Mouse (Mus musculus) adrenal gland, postnatal 25 days (tissue): ENCODE measurements at regions not wholly inside any gene's neighbourhood (a gene's known extent, or its start where the extent isn't known, plus 50 kb on each side); places are given as distances from the start of the nearest gene placed in this dataset.

Experiments
- DNase-seq: peaks from one replicate; pipeline ENCODE4 v3.0.0; 2021; ENCODE audit warnings: mixed read lengths

DNA sequence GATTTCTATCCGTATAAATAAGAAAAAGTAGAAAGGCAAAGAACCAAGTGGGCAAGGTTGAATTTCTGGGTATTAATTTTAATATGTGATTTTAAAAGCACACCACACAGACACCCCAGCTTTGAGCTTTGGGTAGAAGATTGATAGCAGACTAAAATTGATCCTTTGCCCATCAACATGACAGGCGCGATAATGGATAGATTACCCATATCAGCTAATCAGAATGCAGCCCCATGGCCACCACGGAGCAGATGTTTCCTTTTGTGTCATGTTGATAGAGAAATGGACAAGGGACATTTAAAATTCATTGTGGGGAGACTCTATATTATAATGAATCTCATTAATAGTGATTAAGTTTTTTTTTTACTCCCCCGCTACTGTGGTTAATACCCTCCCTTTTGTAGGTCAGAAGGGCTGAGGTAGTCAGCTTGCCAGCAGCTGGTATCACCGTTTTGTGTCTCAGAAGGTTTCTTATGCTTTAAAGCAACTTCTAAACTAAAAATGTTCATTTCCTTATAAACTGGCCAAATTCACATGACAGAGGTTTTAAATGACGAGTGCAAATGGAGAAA lies 296.1 kb downstream of the Irs2 start:
- DNase-seq = no peak

GRCm38 (mm10) chr8:10711474-10711873 lies 296.8 kb downstream of the Irs2 start:
- no peak for DNase-seq

DNA sequence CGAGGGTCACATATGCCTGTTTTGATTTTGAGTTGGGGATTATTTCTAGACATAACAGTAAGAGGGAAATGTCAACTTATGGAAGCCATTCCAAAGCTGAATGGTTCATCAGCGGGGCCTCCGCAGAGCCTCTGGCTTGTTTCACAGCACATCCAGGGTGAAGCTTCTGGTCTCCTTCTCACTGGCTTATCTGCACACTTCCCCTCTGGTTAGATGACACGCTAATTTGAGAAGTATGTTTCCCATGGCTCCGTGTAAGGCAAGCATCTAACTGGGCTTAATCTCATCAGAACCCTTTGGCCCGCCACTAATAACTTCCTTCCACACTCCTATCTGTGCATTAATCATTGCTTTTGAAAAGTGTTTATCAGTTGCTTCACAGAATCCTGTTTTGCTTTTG lies 299.7 kb downstream of the Irs2 start:
- DNase-seq = no peak

DNA sequence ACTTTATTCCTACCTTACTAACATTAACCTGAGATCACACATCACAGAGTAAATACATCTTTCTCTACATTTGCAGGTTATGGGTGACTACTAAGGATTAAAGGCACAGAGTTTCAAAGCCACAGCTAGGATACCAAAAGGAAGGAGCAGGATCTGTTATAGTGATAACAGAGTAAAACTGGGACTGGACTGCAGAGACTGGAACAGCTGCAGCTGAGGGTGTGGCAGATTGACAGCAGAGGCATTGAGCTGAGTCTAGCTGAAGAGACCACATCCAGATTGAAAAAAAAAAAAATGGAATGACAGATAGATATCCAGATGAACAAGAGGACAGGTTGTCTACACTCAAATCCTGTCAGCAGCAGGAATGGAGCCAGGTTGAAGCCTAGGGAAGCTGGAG lies 301.1 kb downstream of the Irs2 start:
- DNase-seq = no peak

DNA sequence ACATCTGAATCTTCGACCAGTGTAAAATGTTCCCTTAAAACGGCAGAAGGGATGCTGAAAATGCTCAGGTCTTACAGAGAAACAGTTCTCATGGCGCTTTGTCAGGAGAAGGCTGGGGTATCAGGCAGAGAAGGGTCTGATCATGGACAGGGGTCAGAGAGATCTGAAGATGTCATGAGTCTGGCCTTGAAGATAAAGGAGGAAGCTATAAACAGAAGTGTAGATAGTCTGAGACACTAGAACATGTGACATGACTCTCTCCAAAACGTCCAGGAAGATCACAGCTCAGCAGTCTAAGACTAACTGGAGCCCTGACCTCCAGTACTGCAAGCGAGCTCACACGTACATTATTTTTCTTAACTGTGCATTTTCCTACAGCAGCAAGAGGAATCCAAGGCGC lies 302.3 kb downstream of the Irs2 start:
- DNase-seq = no peak

DNA sequence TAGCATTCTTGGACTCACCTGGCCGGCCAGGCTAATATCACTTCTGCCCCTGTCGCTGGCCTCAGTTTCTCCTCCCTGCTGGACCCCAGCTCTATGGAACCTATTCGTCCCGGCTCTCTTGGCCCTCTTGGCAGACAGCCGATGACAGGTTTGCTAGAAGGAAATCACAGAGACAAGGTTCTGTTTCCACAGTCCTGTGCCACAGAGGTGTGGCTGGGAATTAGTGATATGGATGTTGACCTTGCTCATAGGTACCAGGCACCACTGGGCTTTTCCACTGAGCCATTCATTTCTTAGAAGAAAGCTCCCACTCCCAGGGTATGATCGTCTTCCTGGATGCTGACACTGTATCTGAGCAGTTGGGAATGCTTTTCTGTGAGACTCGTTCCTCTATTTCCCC lies 305.5 kb downstream of the Irs2 start:
- no peak for DNase-seq

DNA sequence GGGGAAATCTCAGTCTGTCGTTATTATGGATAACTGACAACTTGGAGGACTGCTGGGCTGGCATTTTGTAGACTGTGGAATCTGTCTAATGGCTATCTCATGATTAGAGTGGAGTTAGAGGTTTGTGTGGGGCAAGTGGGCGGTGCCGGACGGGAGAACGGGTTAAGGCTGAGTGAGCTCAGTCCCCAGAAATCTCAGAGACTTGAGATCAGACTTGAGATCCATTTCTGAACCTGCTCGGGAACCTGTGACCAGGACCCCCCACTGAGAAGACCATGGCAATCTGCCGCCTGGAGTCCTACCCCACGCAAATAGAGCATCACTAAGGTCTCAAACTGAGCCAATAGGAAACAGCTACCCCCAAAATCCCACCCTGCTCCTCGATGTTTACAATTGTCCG lies 306.0 kb downstream of the Irs2 start:
- no peak for DNase-seq

DNA sequence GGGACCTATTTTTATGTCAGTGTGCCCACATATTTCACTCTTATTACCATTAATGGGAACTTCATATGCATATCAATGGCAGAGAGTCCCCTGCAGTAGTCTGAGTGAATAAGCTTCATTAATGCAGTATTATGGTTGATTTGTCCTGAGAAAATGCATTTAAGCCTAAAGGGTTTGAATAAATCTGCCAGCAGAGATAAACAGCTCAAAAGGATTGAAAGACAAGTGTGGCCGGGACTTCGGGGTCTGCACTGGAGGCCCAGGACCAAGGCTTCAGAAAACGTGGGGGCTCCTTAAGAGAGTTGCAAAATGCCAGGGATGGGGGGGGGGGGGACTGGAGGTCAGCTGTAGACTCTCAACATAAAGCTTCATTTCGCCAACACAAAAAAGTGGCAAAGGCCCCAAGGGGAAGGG lies 306.6 kb downstream of the Irs2 start:
- no peak for DNase-seq

DNA sequence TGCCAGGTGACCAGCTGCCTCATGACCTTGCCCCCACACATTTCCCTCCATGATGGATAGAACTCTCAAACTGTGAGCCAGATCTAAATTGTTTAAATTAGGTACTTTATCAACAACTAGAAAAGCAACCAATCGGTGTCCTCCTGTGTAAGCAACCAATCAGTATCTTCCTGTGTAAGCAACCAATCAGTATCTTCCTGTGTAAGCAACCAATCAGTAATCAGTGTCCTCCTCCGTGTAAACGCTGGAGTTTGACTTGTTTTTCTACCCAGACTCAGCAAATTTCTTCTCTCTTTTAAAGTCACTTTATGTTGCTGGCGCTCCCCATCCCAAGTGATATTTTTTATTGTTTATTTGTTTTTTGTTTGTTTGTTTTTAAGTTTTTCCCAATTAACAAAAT lies 307.0 kb downstream of the Irs2 start:
- DNase-seq = no peak

DNA sequence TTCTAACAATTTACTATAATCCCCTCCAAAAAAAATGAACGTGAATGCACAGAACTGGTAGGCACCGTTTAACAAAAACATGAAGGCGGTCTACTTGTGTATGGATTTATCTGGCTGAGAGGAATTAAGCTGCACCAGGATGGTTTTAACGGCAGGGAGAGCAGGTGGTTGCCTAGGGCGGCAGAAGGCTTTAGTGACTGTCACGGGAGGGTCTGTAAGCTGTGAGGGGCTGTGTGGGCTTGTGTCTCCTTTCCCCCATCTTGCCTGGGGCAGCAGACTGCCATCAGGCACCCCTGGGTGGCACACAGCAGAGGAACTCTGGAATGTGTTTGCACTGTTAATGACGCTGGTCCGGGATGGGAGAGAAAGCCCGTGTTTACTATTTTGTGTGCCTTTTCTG lies 308.6 kb downstream of the Irs2 start:
- DNase-seq = no peak

- no peak for DNase-seq
Measured at GRCm38 (mm10) chr8:10695181-10695580, 313.1 kb downstream of the Irs2 start.

DNA sequence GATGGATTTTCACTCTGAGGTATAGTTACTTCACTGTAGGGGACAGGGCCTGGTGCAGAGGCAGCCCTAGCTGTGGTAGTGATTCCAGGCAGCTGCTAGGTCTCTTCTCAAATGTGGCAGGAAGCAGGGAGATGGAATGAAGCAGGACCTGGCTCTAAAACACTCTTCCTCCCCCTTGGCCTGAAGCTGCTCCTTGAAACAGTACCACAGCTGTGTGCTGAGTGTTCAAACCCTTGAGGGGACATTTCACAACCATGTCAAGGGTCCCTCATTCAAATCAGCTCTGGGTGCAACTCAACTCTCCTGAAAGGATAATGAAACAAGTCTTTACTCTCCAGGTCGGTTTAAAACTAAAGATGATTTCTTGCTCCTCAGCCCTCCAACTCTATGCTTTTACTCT lies 317.6 kb downstream of the Irs2 start:
- DNase-seq = no peak

- DNase-seq = no peak
Measured at GRCm38 (mm10) chr8:10689881-10690280, 318.4 kb downstream of the Irs2 start.

DNA sequence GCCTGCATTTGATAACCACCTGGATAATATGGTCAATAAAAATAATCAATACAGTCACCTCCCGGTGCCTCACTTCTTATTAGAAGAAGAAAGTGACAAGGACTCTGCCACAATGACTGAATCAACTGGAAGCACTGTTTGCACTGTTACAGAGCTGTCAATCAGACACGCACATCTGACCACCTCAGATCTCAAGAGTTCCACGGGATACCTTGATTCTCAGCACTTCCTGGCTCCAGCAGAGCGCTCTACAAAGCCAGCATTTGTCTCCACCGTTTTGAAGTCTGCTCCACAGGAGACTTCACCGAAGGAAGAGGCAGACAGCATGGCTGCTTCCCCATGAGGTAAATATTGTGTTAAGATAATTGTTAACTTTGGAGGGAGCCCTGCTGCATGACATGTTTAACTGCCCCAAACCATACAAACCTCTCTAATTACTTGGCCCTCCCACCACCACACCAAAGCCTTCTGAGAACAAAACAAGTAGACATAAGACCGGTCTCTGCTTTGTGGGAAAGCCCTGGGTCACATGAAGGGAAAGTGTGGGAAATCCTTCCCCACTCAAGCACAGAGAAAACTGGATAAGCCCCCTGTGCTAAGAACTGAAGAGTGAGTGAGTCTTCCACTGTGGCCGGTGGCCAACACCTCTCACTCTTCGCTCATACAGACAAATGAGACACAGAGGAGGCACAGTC lies 320.2 kb downstream of the Irs2 start:
- no peak for DNase-seq
